ENCODE assay signal across 8 mouse cellular contexts in genomic region chr3:88552676-88553524, GRCm38 (mm10). TPM values are rescaled to one million over a fixed set of nuclear protein-coding genes. Genes with fewer than 3 reads are reported as not detected.
DNase-seq lines count a peak whose midpoint lies in the region; ATAC-seq lines count a peak whose summit lies in the region.

Lamtor2 (minus strand) TSS chr3:88553074.

- no peaks in the 10 kb centered on the region for H3K27me3 ChIP-seq in intestine, embryonic 14.5 days (replicated peaks; ENCODE audit: control insufficient read depth, insufficient read depth, low read length)

- H3K27ac ChIP-seq in intestine, embryonic 14.5 days (ENCODE audit: low read depth): peak within 1 kb of the TSS; percentile 99

- peaks cover 21% of the 10 kb centered on the region for H3K4me1 ChIP-seq in intestine, embryonic 14.5 days (replicated peaks; ENCODE audit: control insufficient read depth, insufficient read depth, low read length)

- H3K4me3 ChIP-seq in intestine, embryonic 14.5 days (ENCODE audit: low read depth, low read length): peak within 1 kb of the TSS; percentile 74

- peak; percentile 90 to 91 for DNase-seq in adrenal gland, adult 18-20 months (ENCODE audit: low spot score in 2 of 2)
- DNase-seq in embryo, embryonic 11 days: peak; percentile 99
- DNase-seq in gastrocnemius, postnatal 25 days: peak; percentile 98
- peak; percentile 94 for DNase-seq in intestine, embryonic 14.5 days (ENCODE audit: low spot score)
- peak; percentile 98 to 99 for DNase-seq in left cerebral cortex, postnatal 14 days (ENCODE audit: low spot score in 2 of 2)
- DNase-seq in mesoderm, embryonic 11.5 days (ENCODE audit: low read depth, low spot score): peak; percentile 98
- peak; percentile 98 for DNase-seq in right cerebral cortex, postnatal 36 days (ENCODE audit: low spot score in 2 of 2)
- peak; percentile 98 for DNase-seq in yolk sac, embryonic 10.5 days (ENCODE audit: low spot score)

- ATAC-seq in intestine, embryonic 14.5 days (replicated peaks; ENCODE audit: low FRiP score, low TSS enrichment, low read depth): peak; percentile 84

- H3K9ac ChIP-seq in intestine, embryonic 14.5 days (ENCODE audit: low read length): peak within 1 kb of the TSS; percentile 89

- under 1% methylated on average over 48 of the region's 48 CpGs for WGBS in intestine, embryonic 14.5 days

- intact Hi-C loops in left cerebral cortex, postnatal 14 days (cut with DNase I): no loop called here

- H3K36me3 ChIP-seq in intestine, embryonic 14.5 days (ENCODE audit: control insufficient read depth, insufficient read depth, low read length): peaks cover 29% of the 10 kb centered on the region

- H3K9me3 ChIP-seq in intestine, embryonic 14.5 days (ENCODE audit: control insufficient read depth, low read length): no peaks in the 10 kb centered on the region

- H3K4me2 ChIP-seq in intestine, embryonic 14.5 days (ENCODE audit: low read length): peak within 1 kb of the TSS; percentile 95

RNA-seq across cellular contexts. Expression of gene Lamtor2, which starts in this region (rescaled TPM):
- 100 to 1,000 TPM; 156 to 164 TPM for total RNA-seq in adrenal gland, adult 18-20 months (2021)
- total RNA-seq in gastrocnemius, postnatal 25 days (2021): 10 to 100 TPM; 76.1 to 81.1 TPM
- polyA plus RNA-seq in intestine, embryonic 14.5 days (2014; fragmentation: Nextera tagmentation; extraction: Ambion mirVana): 98.9 and 102 TPM in 2 replicates
- 100 to 1,000 TPM; 108 to 109 TPM for total RNA-seq in left cerebral cortex, postnatal 14 days (2021)

Comparison
In these comparisons a context has a peak if more than half of its experiments do, and no peak if none do; other contexts are left out.
1. Peak in every context shown above with its lines: DNase-seq, ATAC-seq, H3K4me3 ChIP-seq and H3K27ac ChIP-seq.